Mouse (Mus musculus) MEL (cell line): ENCODE data around the gene Pabpc1l. TPM values are rescaled to one million over a fixed set of nuclear protein-coding genes. Genes with fewer than 3 reads are reported as not detected.

Source experiments
- DNase-seq: peaks from one replicate; pipeline ENCODE4 v3.0.0; 2011; ENCODE audit warnings: low read depth, low spot score
- H3K27ac ChIP-seq: 2 replicates; pipeline ENCODE4 v1.5.1; 2012; ENCODE audit warnings: low read depth, mild to moderate bottlenecking, control low read depth, low read length, moderate library complexity; ENCODE audit not compliant: control insufficient read depth
- H3K27me3 ChIP-seq, 2 experiments: fragments of 150-350 bp in 1 of 2; sonication (generic) in 1 of 2; 2 replicates each; pipeline ENCODE4 v1.6.1; 2012; ENCODE audit warnings: low read length in 2 of 2, mild to moderate bottlenecking in 2 of 2, improper control_type of control experiment in 1 of 2, moderate library complexity in 1 of 2; ENCODE audit not compliant: insufficient read depth in 2 of 2, control insufficient read depth in 1 of 2
- H3K36me3 ChIP-seq, 2 experiments: 2 replicates each; pipeline ENCODE4 v1.6.1; 2012 to 2014; ENCODE audit warnings: low read length in 2 of 2, improper control_type of control experiment in 1 of 2, inconsistent platforms in 1 of 2, mild to moderate bottlenecking in 1 of 2; ENCODE audit not compliant: insufficient read depth in 2 of 2, control insufficient read depth in 1 of 2
- H3K4me1 ChIP-seq, 2 experiments: fragments of 150-350 bp in 1 of 2; sonication (generic) in 1 of 2; 2 replicates each; pipeline ENCODE4 v1.6.1; 2012; ENCODE audit warnings: low read length in 2 of 2, improper control_type of control experiment in 1 of 2, mild to moderate bottlenecking in 1 of 2; ENCODE audit not compliant: insufficient read depth in 2 of 2, control insufficient read depth in 1 of 2
- H3K4me3 ChIP-seq, 2 experiments: fragments of 150-350 bp in 1 of 2; sonication (generic) in 1 of 2; 2 replicates each; pipeline ENCODE4 v1.5.1; 2012; ENCODE audit warnings: low read depth in 2 of 2, low read length in 2 of 2, mild to moderate bottlenecking in 2 of 2, moderate library complexity in 2 of 2, control low read depth in 1 of 2, improper control_type of control experiment in 1 of 2; ENCODE audit not compliant: control insufficient read depth in 1 of 2, insufficient read depth in 1 of 2
- H3K79me2 ChIP-seq: 2 replicates; pipeline ENCODE4 v1.6.1; 2012; ENCODE audit warnings: mild to moderate bottlenecking, low read length, moderate library complexity; ENCODE audit not compliant: control insufficient read depth, poor library complexity, insufficient read depth
- H3K9ac ChIP-seq: 2 replicates; pipeline ENCODE4 v1.6.1; 2012; ENCODE audit warnings: low read depth, mild to moderate bottlenecking, control low read depth, low read length, moderate library complexity; ENCODE audit not compliant: control insufficient read depth, poor library complexity, severe bottlenecking
- H3K9me3 ChIP-seq: fragments of 150-350 bp; sonication (generic); replicated peaks from 2 replicates; pipeline ENCODE4 v1.6.1; 2012; ENCODE audit warnings: mild to moderate bottlenecking, low read length, improper control_type of control experiment, moderate library complexity; ENCODE audit not compliant: insufficient read depth
- BHLHE40 ChIP-seq: IDR thresholded peaks from 2 replicates; pipeline ENCODE4 v1.6.1; 2012; ENCODE audit warnings: low read depth, mild to moderate bottlenecking, inconsistent platforms, low read length, improper control_type of control experiment, borderline replicate concordance
- ELF1 ChIP-seq: IDR thresholded peaks from 2 replicates; pipeline ENCODE4 v1.6.1; 2014; ENCODE audit warnings: low read depth, mild to moderate bottlenecking, inconsistent platforms, low read length, improper control_type of control experiment, moderate library complexity
- EP300 ChIP-seq, 2 experiments: IDR thresholded peaks; 2 replicates each; pipeline ENCODE4 v1.6.1; 2011; ENCODE audit warnings: improper control_type of control experiment in 2 of 2, low read length in 2 of 2, low read depth in 1 of 2, mild to moderate bottlenecking in 1 of 2
- GABPA ChIP-seq: IDR thresholded peaks from 2 replicates; pipeline ENCODE4 v1.6.1; 2012; ENCODE audit warnings: low read depth, mild to moderate bottlenecking, inconsistent platforms, low read length, improper control_type of control experiment, moderate library complexity
- GATA1 ChIP-seq: IDR thresholded peaks from 2 replicates; pipeline ENCODE4 v1.6.1; 2011; ENCODE audit warnings: low read depth, low read length, improper control_type of control experiment
- HCFC1 ChIP-seq: IDR thresholded peaks from 2 replicates; pipeline ENCODE4 v1.6.1; 2012; ENCODE audit warnings: low read depth, mild to moderate bottlenecking, inconsistent platforms, low read length, improper control_type of control experiment, moderate library complexity
- JUND ChIP-seq: IDR thresholded peaks from 2 replicates; pipeline ENCODE4 v1.6.1; 2011; ENCODE audit warnings: low read depth, mild to moderate bottlenecking, improper control_type of control experiment, low read length
- MAX ChIP-seq: IDR thresholded peaks from 2 replicates; pipeline ENCODE4 v1.6.1; 2011; ENCODE audit warnings: low read length, improper control_type of control experiment
- MEF2A ChIP-seq: IDR thresholded peaks from 2 replicates; pipeline ENCODE4 v1.6.1; 2014; ENCODE audit warnings: low read depth, mild to moderate bottlenecking, inconsistent platforms, low read length, improper control_type of control experiment; ENCODE audit not compliant: poor library complexity, insufficient replicate concordance, severe bottlenecking; ENCODE audit errors: extremely low read depth
- NRF1 ChIP-seq: IDR thresholded peaks from 2 replicates; pipeline ENCODE4 v1.6.1; 2014; ENCODE audit warnings: low read depth, mild to moderate bottlenecking, inconsistent platforms, low read length, improper control_type of control experiment, moderate library complexity; ENCODE audit not compliant: poor library complexity, insufficient read depth, severe bottlenecking
- POLR2A ChIP-seq, 2 experiments: IDR thresholded peaks; 2 replicates each; pipeline ENCODE4 v1.6.1; 2011 to 2012; ENCODE audit warnings: low read length in 2 of 2, mild to moderate bottlenecking in 2 of 2, control low read depth in 1 of 2, improper control_type of control experiment in 1 of 2, low read depth in 1 of 2, moderate library complexity in 1 of 2; ENCODE audit not compliant: control insufficient read depth in 1 of 2, insufficient read depth in 1 of 2, poor library complexity in 1 of 2
- POLR2AphosphoS5 ChIP-seq: IDR thresholded peaks from 2 replicates; pipeline ENCODE4 v1.6.1; 2012; ENCODE audit warnings: low read depth, borderline replicate concordance, mild to moderate bottlenecking, inconsistent platforms, low read length, moderate library complexity, mixed read lengths
- RCOR1 ChIP-seq: IDR thresholded peaks from 2 replicates; pipeline ENCODE4 v1.6.1; 2012; ENCODE audit warnings: low read depth, mild to moderate bottlenecking, inconsistent platforms, low read length, improper control_type of control experiment
- SIN3A ChIP-seq: IDR thresholded peaks from 2 replicates; pipeline ENCODE4 v1.6.1; 2012; ENCODE audit warnings: low read length, improper control_type of control experiment, inconsistent platforms
- TAL1 ChIP-seq: IDR thresholded peaks from 2 replicates; pipeline ENCODE4 v1.6.1; 2012; ENCODE audit warnings: mild to moderate bottlenecking, inconsistent platforms, low read length, moderate library complexity, mixed read lengths
- USF1 ChIP-seq: IDR thresholded peaks from 2 replicates; pipeline ENCODE4 v1.6.1; 2014; ENCODE audit warnings: low read depth, mild to moderate bottlenecking, inconsistent platforms, low read length, improper control_type of control experiment, moderate library complexity
- ZC3H11A ChIP-seq: IDR thresholded peaks from 2 replicates; pipeline ENCODE4 v1.6.1; 2012; ENCODE audit warnings: low read depth, mild to moderate bottlenecking, inconsistent platforms, low read length, improper control_type of control experiment
- ZMIZ1 ChIP-seq: IDR thresholded peaks from 2 replicates; pipeline ENCODE4 v1.6.1; 2012; ENCODE audit warnings: low read depth, mild to moderate bottlenecking, inconsistent platforms, low read length, improper control_type of control experiment, moderate library complexity
- polyA plus RNA-seq, 2 experiments: library from polyadenylated mRNA; stranded (reverse) in 1 of 2; unstranded in 1 of 2; fragments of >175 nt in 1 of 2; fragments of >200 nt in 1 of 2; gene quantifications; 2 replicates each; pipeline versions ENCODE4 v1.2.1 to v1.2.4; 2012; ENCODE audit warnings: low replicate concordance in 2 of 2, low read depth in 1 of 2; ENCODE audit not compliant: insufficient read length in 2 of 2, insufficient read depth in 1 of 2, missing spikeins in 1 of 2
- total RNA-seq: library from RNA; depleted of rRNA; stranded (reverse); fragments of 300-350 nt; gene quantifications from 2 replicates; pipeline ENCODE4 v1.2.3, GENCODE M21; 2012; rRNA removed

Pabpc1l gene
- total and polyA plus RNA-seq, 3 experiments = 0.27 to 0.40 TPM; not detected in 1

GRCm38 (mm10) chr2:164094152-164094551, 68.9 kb downstream of the Pabpc1l start:
- no peak overlapping the region for H3K4me3 ChIP-seq
- peaks cover 0 to 11% of the 10 kb centered on the region in 2 experiments; a peak in 2 of 4 replicates for H3K36me3 ChIP-seq
- no peaks in the 10 kb centered on the region for H3K4me1 ChIP-seq
- H3K27ac ChIP-seq = no peak overlapping the region
- H3K79me2 ChIP-seq = no peaks in the 10 kb centered on the region
- no peak for DNase-seq
- no peak overlapping the region for H3K9ac ChIP-seq
- TF ChIP-seq POLR2A (IDR thresholded peaks at IDR 0.05; ENCODE audit: control insufficient read depth in 1 of 2, insufficient read depth in 1 of 2, low read depth in 1 of 2, low read length in 2 of 2, poor library complexity in 1 of 2) (no peak), JUND (no peak), SIN3A (no peak), POLR2AphosphoS5 (no peak), RCOR1 (no peak), ZMIZ1 (no peak), USF1 (no peak), GABPA (no peak), ZC3H11A (no peak), HCFC1 (no peak), MEF2A (no peak)
- no peaks in the 10 kb centered on the region for H3K27me3 ChIP-seq
- H3K9me3 ChIP-seq = no peaks in the 10 kb centered on the region

DNA sequence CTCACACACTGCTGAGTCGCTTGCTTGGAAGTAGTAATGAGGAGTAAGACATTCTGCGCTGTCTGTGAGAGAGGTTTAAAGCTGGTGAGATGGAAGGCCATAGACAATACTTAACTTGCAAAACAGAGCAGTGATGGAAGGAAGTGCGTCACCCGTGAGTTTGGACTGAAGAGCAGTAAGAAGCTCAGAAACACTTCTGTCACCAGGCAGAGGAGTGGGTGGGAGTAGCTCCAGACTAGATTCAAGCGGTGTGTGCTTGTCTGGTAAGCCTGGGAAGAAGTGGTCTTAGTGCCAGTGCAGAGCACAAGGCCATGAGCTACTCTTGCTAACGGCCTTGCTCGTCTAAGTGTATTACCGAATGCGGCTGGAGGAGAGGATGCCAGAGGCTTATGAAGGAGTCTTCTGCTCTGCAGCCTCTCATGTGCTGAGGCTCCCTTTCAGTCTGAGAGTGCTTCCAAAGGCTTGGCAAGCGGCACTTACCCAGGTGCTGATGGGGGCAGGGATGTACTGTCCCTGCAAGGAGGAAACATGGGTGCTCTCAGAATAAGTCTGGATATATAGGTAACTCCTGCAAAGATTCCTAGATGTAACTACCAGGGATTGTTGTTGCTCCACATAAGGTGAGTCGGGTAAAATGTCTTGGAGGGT, 73.5 kb downstream of the Pabpc1l start:
- no peak for TF ChIP-seq SIN3A
- no peak for TF ChIP-seq NRF1
- no peak for TF ChIP-seq EP300 (IDR thresholded peaks at IDR 0.05; ENCODE audit: low read depth in 1 of 2, low read length in 2 of 2)
- TF ChIP-seq MAX = no peak
- no peak for TF ChIP-seq JUND
- TF ChIP-seq GATA1 = no peak
- no peak for TF ChIP-seq BHLHE40
- TF ChIP-seq ZMIZ1 = no peak
- TF ChIP-seq TAL1 = no peak
- TF ChIP-seq ELF1 = no peak
- no peak for TF ChIP-seq MEF2A
- no peaks in the 10 kb centered on the region for H3K27me3 ChIP-seq
- H3K4me1 ChIP-seq = no peaks in the 10 kb centered on the region

More for the DNA sequence above, 73.5 kb downstream of the Pabpc1l start:
- Histone ChIP-seq H3K36me3 (peaks cover 0 to 23% of the 10 kb centered on the region in 2 experiments; a peak in 2 of 4 replicates), H3K9ac (no peak overlapping the region), H3K4me3 (no peak overlapping the region), H3K79me2 (no peaks in the 10 kb centered on the region), H3K27ac (no peak overlapping the region), H3K9me3 (no peaks in the 10 kb centered on the region)
- no peak for DNase-seq

Other genes with a start within 250 kb of the Pabpc1l start
- gene Ccn5, start 204.6 kb upstream of the Pabpc1l start, total RNA-seq = not detected in 2 replicates
- not detected for gene Ccn5, start 204.6 kb upstream of the Pabpc1l start, polyA plus RNA-seq
- gene Kcnk15, start 171.8 kb upstream of the Pabpc1l start, total RNA-seq = not detected in 2 replicates
- gene Kcnk15, start 171.8 kb upstream of the Pabpc1l start, polyA plus RNA-seq = not detected
- gene Rims4, start 106.8 kb upstream of the Pabpc1l start, total RNA-seq = not detected in 2 replicates
- gene Rims4, start 106.8 kb upstream of the Pabpc1l start, polyA plus RNA-seq = not detected
- gene Ywhab, start 30.5 kb upstream of the Pabpc1l start, total RNA-seq = 71.4 and 76.3 TPM in 2 replicates
- 100 to 1,000 TPM; 179 to 717 TPM for gene Ywhab, start 30.5 kb upstream of the Pabpc1l start, polyA plus RNA-seq
- gene Stk4, start 44.9 kb downstream of the Pabpc1l start, total RNA-seq = 41.8 and 46.8 TPM in 2 replicates
- 10 to 100 TPM in 1 of 2 experiments, not detected in 1; 56.1 TPM for gene Stk4, start 44.9 kb downstream of the Pabpc1l start, polyA plus RNA-seq
- gene Tomm34, start 45.7 kb downstream of the Pabpc1l start, total RNA-seq = 31.7 and 38.9 TPM in 2 replicates
- gene Tomm34, start 45.7 kb downstream of the Pabpc1l start, polyA plus RNA-seq = 10 to 100 TPM in 1 of 2 experiments, not detected in 1; 48.7 TPM
- not detected in 2 replicates for gene Kcns1, start 145.7 kb downstream of the Pabpc1l start, total RNA-seq
- not detected for gene Kcns1, start 145.7 kb downstream of the Pabpc1l start, polyA plus RNA-seq
- gene Wfdc5, start 157.3 kb downstream of the Pabpc1l start, total RNA-seq = not detected in 2 replicates
- not detected for gene Wfdc5, start 157.3 kb downstream of the Pabpc1l start, polyA plus RNA-seq
- not detected in 2 replicates for gene Wfdc12, start 165.2 kb downstream of the Pabpc1l start, total RNA-seq
- gene Wfdc12, start 165.2 kb downstream of the Pabpc1l start, polyA plus RNA-seq = under 1 TPM in 1 of 2 experiments, not detected in 1; 0.10 TPM
- not detected in 2 replicates for gene Wfdc15a, start 174.7 kb downstream of the Pabpc1l start, total RNA-seq
- not detected for gene Wfdc15a, start 174.7 kb downstream of the Pabpc1l start, polyA plus RNA-seq
- not detected in 2 replicates for gene Wfdc15b, start 196.2 kb downstream of the Pabpc1l start, total RNA-seq
- gene Wfdc15b, start 196.2 kb downstream of the Pabpc1l start, polyA plus RNA-seq = not detected
- not detected in 2 replicates for gene Svs2, start 213.0 kb downstream of the Pabpc1l start, total RNA-seq
- gene Svs2, start 213.0 kb downstream of the Pabpc1l start, polyA plus RNA-seq = not detected
- gene Svs3b, start 231.2 kb downstream of the Pabpc1l start, total RNA-seq = not detected in 2 replicates
- gene Svs3b, start 231.2 kb downstream of the Pabpc1l start, polyA plus RNA-seq = not detected